Mouse (Mus musculus): ENCODE results near the gene Ebf1.

Gene Ebf1

DNA sequence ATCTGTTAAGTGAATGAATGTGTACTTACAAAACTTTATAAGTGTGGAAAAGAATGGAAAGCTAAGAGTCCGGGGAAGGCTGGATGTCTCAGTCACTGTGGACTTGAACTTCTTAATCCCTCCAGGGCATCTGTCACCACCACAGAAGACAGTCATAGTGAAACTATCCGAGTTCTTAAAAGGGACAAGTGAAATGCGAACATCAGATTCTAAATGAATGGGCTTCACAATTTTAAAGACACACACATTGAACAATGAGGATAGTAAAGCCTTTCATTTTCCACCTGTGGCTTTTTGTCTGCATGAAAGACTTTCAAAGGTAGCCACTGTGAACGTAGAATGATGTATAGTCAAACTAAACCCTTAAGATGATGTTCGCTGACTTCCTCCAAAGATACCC is 244.0 kb downstream of the Ebf1 start:
- no peak for DNase-seq

DNA sequence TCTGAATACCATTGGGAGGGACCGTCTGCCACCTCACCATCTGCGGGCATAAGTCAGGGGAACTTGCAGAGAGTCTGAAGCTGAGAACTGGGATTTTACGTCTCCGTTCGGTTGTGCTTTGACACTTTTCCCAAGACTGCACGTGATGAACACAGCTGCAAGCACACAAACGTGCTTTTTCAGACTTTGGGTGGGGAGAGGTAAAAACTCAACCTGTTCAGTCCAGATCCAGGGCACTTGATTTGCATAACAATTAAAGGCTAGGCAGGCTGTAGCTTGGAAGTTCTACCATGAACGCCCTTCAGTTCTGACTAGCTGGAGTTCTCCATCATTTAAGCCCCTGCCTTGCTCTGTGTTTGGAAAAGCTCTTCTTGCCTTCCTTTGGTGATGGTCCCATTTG is 246.8 kb downstream of the Ebf1 start:
- DNase-seq, result no peak

DNA sequence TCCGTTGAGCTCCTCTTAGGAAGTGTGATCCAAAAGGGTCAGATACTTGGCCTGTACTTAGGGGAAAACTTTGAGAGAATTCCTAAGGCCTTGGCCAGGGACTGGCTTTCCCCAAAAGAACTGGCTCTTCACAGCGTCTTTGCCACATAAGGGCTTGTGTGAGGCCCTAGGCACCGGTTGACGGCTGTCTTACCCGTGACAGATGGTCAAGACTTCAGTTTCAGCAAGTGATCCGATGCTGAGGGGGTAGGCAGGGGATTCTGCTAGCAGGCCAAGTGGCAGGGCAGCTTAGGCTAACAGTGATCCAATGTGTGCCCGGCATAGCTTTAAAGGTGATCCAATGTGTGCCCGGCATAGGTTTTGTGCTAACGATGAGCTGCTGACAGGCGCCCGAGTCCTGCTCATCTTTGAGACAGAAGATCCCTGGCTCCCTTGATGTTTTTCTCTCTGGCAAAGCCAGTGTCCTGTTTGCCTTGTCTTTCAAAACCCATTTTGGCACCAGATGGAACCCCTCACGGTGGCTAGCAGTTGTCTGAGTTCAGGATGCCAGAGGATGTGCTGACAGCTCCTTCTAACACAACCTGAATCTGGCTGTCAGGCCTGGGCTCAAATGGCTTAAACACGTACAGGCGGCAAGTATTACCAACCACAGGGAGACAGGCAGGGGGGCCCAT is 249.5 kb downstream of the Ebf1 start:
- DNase-seq, result no peak

DNA sequence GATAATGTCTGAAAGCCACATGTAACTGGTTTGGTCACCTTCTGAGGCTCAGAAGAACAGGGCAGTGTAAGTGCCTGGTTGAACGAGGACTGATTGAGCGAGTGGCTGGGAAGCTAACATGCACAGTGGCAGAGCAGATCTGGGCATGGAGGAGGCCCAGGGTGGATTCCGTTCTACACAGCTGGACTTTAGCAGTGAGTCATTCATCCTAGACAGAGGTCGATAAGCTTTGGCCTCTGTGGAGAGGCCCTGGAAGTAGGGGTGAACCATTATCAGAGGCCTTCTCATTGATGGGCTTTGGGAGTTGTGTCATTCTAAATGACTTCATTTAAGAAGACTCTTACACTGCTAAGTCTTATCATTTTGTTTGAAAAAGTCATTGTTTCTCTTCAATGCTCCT is 250.3 kb downstream of the Ebf1 start:
- no peak for DNase-seq

DNA sequence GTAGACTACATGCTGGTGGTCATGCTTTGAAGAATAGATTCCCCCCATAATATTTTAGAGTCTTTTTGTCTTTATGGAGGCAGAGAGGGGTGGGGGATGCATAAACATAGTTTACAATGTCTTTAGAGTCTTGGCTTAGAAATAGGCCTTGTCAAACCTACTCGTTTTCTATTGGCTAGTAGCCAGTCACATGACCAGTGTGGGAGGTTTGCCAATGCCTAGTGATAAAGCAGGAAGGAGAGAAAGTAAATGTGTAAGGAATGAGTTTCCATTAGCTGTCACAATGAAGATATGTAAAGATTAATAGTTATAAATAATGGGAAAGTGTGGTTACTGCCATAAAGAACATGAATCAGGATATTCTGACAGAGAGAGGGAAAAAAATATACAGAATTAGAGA is 256.8 kb downstream of the Ebf1 start:
- DNase-seq, result no peak

DNA sequence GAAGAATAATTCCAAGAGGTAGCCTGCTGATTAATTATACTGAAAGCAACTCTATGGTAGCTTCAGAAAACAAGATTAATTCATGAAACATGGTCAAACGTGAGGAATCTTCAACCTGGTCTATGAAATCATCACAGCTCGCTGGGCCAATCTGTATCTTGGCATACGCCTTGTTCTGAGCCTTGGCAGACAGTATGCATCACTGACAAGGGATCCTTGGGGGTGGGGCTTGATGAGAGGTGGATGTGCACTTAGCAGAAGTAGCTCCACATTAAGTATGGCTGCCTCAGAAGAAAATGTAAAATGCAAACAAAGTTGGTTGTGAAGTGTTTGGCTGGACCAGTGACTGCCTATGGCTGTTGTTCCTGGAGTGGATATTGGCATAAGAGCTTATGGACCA is 258.1 kb downstream of the Ebf1 start:
- no peak for DNase-seq

DNA sequence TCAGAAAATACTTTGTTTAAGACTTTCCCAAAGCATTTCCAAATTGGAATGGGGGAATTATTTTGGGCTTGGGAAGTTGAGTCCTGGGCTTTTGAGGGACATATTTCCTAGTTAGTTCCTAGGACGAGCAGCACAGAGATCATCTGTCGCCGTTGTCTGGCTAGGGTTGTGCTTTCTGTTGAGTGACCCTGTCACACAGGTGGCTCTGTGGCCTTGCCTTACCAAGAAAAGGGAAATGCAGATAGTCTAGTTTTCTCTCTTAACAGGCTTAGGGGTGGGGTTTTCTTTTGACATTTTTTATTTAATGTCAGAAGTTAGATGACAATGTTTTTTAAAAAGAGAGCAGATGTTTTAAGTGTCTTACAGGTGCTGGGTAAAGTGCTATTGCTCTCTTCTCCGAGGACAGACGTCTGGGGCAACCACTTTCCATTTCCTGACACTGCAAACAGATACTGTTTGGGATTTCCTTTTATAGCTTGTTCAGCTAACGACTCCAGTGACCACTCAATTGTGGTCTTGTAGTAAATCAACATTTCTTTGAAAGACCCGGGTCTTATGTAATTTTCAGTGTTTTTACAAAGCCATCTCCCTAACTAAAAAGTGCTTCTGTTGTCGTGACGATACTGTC is 264.1 kb downstream of the Ebf1 start:
- DNase-seq, result no peak

DNA sequence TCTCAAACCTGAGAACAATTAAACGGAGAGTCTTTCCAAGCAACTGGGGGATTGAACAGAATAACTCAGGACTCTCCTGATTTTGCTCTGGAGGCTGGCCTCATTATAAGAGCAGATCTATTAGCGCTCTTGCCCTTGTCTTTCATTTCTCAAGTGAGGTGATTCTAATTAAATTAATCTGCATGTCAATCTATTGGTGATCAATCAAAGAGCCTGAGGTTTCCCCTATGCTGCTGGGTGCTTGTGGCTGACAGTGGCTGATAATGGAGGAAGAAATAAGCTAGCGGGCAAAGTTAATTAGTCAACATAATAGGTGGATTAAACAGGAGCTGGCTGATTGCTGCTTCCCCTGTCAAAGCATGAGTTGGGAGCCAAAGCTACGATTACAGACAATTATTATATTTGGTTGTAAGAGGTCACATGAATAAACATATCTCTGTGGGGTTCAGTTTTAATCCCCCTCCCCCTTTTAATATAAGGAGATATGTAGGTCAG is 265.4 kb downstream of the Ebf1 start:
- DNase-seq, result no peak

DNA sequence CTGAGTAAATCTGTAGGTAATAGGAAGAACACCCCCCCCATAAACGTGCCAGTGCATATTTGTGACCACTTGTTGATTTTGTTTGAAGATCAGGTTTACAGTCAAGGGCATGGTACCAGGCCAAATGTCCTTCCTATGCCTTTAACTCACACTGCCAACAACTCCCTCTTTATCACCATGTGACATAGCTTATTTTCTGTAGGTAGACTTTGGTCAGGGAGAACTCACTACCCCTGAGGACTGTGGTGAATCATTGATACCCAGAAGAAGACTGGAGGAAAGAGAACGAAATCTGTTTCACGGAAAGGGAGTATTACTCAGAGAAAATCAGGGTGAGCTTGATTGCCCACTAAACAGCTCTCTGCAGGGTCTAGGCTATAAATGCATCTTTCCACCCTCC is 267.2 kb downstream of the Ebf1 start:
- DNase-seq, result peak; percentile 10

DNA sequence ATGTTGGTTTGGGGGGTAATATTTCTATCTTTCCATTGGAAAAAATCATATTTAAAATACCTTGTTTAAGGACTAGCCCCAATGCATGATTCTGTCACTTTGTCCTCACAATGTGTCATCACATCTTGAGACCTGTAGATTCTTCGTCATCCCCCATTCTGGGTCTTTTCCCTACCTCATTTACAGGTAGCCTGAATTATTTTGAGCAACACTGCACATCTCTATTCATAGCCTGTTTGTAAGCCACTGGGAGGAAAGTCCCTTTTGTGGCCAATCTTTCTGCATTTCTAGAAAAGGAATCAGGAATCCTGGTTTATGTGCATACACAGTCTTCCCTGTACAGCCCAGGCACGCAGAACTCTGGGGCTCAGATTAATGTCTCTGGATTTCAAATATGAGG is 269.8 kb downstream of the Ebf1 start:
- no peak for DNase-seq

DNA sequence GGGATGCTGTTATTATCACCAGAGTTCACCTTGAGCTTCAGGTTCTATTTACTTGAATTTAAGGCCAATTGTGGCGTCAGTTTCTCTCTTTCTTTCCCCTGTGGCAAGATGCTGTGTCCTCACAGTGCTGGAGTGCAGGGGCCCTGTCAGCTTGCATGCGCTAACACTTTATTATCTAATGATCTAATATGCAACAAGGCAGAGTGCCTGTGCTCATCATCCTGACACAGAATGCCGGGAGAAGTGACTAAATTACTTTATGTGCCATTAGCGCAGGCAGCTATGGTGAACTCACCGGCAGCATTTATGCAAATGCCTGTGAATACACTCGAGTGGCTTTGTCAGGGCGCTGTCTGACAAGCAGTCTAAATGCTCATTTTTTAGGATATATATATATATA is 270.6 kb downstream of the Ebf1 start:
- DNase-seq, result no peak

DNA sequence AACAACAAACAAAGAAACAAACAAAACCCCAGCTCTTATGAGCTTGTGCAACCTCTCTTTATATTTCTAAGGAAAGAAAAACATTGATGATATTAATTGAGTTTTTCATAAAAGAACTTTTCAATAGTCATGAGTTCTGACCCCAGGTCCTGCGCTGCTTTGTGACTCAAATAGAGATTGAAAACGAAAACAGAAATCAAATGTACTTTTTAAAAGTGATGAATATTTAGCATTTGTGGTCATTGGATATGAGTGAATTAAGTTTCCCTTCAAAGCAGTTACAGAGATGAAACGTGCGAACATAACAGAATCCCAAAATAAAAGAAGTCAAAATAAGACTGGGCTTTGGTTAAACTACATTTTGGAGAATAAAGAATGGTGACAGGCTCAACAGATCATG is 271.3 kb downstream of the Ebf1 start:
- DNase-seq, result no peak

DNA sequence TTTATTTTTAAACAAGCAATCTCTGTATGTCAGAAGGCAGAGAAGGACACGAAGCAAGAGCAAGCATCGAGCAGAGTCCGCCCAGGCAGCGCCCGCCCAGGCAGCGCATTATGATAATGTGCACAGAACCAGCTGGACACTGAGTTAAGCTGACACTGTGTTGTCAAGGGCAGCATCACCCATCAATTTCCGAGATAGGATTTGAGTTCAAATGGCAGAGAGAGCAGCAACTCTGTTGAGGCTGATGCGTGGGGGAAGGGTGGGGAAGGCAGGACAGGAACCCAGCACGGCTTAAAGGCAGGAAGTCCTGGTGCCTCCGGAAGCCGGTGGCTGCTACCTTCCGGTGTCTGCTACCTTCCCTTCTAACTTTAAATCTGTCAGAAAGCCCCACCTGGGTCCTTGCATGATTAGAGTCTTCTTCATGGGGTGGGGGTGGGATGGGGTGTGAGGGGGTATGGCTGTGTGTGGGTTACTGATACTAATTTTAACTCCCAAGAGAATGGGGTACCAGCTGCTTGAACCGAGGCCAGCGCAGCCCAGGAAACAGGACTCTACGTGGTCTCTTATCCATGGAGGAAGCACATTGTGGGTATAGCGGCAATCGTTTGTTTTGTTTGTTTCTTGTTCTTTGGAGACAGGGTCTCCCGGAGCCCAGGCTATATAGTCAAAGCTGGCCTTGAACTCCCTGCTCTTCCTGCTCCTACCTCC is 275.9 kb downstream of the Ebf1 start:
- peak; percentile 55 for DNase-seq

DNA sequence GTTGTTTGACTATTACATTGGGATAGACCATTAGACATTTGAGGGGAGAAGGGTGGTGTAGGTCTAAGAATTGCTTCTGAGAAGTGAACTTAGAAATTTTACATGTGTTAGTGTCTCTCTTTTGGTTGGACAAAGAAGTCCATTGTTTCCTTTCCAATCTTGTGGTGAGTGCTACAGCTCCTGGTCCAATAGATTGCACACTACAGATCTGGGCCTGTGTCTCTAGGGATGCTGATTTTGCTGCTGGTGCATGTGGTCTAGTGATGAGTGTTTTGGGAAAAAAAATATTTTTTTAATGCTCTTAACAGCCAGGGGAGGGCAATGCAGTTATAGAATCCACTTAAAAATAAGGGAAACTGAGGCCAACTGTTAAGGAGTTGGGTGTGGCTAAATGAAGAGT is 276.9 kb downstream of the Ebf1 start:
- DNase-seq, result no peak

DNA sequence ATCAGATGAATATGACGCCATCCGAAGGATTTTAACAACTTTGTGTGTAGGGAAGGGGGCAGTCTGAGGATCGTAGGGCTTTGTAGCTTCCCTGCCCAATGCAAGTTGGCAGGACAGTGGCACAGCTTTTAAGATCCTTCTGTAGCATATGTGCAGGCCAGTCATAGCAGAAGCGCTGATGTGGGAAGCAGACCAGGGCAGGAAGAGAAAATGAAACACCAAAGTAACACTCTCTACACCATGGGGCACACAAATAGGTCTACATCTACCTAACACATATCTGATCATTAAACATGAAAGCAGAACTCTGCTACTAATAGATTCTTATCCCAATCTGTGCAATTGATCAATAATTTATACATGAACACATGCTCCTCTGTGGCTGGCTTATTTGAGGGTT is 277.7 kb downstream of the Ebf1 start:
- no peak for DNase-seq

DNA sequence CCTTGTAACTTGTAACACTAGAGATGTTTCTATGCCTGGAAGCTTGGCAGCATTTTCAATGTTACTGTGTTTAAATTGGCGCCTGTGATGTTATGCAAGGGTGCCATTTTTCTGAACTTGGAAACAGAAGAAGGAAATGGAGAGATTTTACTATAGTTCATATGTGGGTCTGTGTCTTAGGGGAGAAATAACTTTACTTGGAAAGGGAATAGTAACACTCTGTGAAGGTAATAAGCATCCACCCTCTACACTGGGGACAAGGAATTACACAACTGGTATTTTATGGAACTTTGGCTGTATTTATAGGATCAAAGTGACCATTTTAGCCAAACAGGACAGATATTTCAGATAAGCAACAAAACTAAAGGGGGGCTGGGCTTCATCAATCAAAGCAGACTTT is 278.8 kb downstream of the Ebf1 start:
- DNase-seq, result no peak

DNA sequence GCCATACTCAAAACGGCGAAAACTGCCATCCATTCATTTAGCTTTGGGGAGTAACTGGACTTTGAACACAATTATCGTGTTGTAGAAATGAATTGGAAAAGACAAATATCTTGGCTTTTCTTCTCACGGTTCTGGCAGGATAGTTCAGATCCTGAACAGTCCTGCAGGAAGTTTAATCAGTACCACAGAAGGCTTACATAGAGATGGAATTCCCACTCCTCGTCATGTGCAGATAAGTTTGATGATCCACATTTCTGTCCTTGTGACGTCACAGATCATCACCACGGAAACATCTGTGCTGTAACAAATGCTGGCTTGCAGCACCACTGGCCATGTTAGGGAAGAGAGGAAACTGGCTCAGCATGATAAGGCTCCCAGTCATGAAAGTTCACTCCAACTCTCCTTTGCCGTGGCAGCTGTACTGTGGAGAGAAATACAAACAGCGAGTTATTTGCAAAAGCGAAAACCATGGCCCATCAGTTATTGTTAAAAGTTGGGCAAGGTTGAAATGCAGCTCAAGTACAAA is 280.1 kb downstream of the Ebf1 start:
- peak; percentile 25 for DNase-seq

DNA sequence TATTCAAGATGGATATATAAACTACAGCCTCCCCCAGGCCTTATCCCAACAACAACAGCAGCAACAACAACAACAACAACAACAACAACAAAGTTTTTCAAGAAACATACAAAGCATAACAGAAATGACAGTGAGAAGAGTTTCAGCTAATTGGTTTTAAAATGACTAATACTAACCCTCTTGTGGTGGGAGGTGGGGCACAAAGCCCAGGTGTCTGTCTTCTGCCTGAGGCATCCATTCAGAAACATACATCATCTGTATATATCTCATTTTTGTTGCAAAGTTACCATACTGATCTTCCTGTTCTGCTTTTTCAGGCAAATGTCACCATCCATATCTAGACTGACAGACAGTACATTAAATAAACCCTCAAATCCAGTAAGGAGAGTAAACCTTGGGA is 282.4 kb downstream of the Ebf1 start:
- DNase-seq, result no peak

DNA sequence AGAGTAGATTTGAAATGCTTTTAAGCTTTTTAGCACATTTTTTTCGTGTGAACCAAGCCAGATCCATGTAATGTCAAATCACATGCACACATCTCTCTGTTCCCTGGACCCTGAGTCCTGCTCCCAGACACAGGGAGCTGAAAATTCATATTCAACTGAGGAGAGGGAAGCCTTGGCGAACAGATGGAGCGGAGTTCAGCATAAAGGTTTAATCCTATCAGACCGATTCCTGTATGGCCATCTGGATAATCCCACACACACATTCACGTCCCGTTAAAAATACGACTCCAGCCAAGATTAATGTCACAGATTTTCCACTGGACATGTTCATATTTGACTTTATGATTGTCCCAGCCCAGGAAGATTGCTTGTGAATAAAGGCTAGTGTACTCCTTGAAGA is 282.8 kb downstream of the Ebf1 start:
- DNase-seq, result no peak

DNA sequence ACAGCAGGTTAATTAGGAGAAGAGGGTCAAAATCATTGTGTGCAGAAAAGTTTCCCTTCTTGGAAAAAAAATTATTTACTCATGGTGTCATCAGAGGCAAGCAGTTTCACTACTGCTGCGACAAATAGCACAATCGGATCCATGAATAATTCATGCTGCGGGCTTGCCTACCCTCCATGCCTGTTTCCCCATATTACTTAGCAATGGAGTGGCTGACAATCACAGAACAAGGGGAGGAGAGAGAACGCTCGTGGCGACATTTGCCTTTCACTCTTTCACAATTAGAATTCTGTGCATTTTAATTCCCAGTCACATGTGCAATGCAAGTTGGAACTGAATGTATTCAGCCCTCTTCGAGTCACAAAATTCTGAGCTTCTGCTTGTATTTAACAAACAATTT is 283.4 kb downstream of the Ebf1 start:
- DNase-seq, result no peak

DNA sequence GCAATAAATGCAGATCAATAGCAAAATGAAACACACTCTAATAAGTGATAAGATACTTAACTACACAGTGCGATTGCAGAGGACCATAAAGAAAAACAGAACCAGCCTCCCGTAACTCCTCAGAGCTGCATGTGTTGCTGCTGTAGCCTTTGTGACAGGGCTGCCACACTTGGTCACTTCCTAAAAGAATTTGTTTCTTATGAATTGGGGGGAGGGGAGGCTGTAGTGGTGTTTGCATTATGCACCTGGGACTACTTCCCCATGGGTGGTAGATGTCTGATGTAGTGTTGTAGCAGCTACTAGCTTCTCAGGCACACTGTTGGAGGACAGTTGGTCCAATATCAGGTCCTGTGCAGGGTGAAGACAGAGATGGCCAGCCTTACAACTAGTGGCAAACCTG is 284.6 kb downstream of the Ebf1 start:
- no peak for DNase-seq

DNA sequence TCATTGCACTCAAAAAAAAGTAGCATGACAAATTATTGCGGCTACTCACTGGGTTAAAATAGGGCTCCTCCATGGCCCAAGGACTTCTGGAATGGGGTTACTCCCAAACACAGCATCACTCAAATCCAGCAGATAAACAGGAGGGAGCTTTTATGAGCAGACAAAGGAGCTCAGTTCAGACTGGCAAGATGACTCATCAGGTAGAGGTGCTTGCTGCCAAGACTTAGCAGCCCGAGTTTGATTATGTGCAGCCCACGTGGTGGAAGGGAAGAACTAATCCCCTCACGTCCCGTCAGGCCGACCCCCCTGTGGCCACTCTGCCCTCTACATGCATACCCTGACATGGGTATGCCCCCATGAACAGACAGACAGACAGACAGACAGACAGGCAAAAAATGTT is 285.0 kb downstream of the Ebf1 start:
- no peak for DNase-seq

DNA sequence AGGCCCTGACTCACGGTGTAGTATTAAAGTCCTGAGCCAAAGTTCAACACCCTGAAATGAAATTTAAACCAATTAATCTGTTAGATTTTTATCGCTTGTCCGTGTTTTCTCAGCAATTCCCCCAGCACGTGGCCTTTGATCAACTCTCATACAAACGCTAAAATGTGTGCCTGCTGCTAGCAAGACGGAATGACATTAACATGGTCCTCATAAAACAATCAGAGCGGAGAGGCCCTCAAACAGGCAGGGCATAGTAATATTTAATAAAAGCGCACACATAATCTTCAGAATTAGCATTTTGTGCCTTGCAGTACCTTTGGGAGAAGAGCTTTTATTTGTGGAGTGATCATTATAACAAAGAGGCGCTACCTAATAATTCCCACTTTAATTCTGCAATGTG is 287.0 kb downstream of the Ebf1 start:
- DNase-seq, result peak; percentile 7

DNA sequence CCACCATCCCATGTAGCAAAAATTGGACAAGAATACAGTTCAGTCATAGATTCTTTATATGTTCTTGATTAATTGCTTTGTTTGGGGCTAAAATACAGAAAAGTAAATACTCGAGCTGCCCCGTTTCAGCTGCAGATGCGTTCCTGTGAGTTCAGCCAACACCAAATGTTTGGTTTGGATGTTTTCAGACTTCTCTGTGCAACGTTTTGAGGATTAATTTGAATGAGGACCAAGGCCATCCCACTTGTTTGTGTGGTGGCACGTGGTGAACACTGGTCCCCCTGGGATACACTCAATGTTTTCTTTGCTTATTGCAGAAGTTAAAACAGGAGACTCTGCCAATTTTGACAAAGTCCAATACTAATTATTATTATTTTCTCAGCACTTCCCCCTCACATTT is 289.3 kb downstream of the Ebf1 start:
- peak; percentile 60 for DNase-seq

Measured in kidney, postnatal 14 days (tissue).